Mouse (Mus musculus) cerebral cortex, adult 2 months (tissue): ENCODE data around the gene Gstm5.

Experiments used
- WGBS: fragments of 180-500 bp; shearing (Covaris S2); methylation state at CpG from one replicate; pipeline ENCODE4 v1.1.7; 2018; 5-methylcytosine and 5-hydroxymethylcytosine counted together

The Gstm5 gene

GRCm38 (mm10) chr3:107873335-107874251 lies 22.0 kb upstream of the Gstm5 start:
- WGBS: 67% methylated on average over 24 of the region's 24 CpGs

GRCm38 (mm10) chr3:107875231-107875630 lies 20.4 kb upstream of the Gstm5 start:
- 53% methylated on average over 6 of the region's 6 CpGs for WGBS

GRCm38 (mm10) chr3:107877005-107877404 lies 18.6 kb upstream of the Gstm5 start, which contains the start of gene Eps8l3:
Gene Eps8l3 (plus strand): TSS chr3:107877229.
- WGBS: 94% methylated on average over 5 of the region's 5 CpGs

- WGBS: 80% methylated on average over 12 of the region's 12 CpGs
Measured at GRCm38 (mm10) chr3:107877747-107878736, 17.6 kb upstream of the Gstm5 start.

- WGBS: 57% methylated on average over 9 of the region's 9 CpGs
Measured at GRCm38 (mm10) chr3:107887674-107888495, 7.7 kb upstream of the Gstm5 start.

- 77% methylated on average over 2 of the region's 2 CpGs for WGBS
Measured at GRCm38 (mm10) chr3:107889236-107889635, 6.4 kb upstream of the Gstm5 start.

- WGBS: 7% methylated on average over 6 of the region's 6 CpGs
Measured at GRCm38 (mm10) chr3:107895194-107895719, 364 bp upstream of the Gstm5 start.

- WGBS: 95% methylated on average over 13 of the region's 13 CpGs
Measured at GRCm38 (mm10) chr3:107898691-107899090, 3.1 kb downstream of the Gstm5 start.

GRCm38 (mm10) chr3:107900955-107901673 lies 5.5 kb downstream of the Gstm5 start:
- 81% methylated on average over 11 of the region's 11 CpGs for WGBS

- WGBS: 83% methylated on average over 6 of the region's 6 CpGs
Measured at GRCm38 (mm10) chr3:107905942-107906341, 10.3 kb downstream of the Gstm5 start.

GRCm38 (mm10) chr3:107916674-107917073 lies 21.1 kb downstream of the Gstm5 start:
- 83% methylated on average over 15 of the region's 15 CpGs for WGBS

- 66% methylated on average over 3 of the region's 3 CpGs for WGBS
Measured at GRCm38 (mm10) chr3:107917097-107917496, 21.5 kb downstream of the Gstm5 start.

- WGBS: 50% methylated on average over 7 of the region's 7 CpGs
Measured at GRCm38 (mm10) chr3:107917783-107918408, 22.3 kb downstream of the Gstm5 start.

- 92% methylated on average over 5 of the region's 5 CpGs for WGBS
Measured at GRCm38 (mm10) chr3:107920348-107920747, 24.7 kb downstream of the Gstm5 start.

GRCm38 (mm10) chr3:107925335-107925734 lies 29.7 kb downstream of the Gstm5 start:
- 96% methylated on average over 3 of the region's 3 CpGs for WGBS

- WGBS: 36% methylated on average over 3 of the region's 3 CpGs
Measured at GRCm38 (mm10) chr3:107927841-107928240, 32.2 kb downstream of the Gstm5 start.

GRCm38 (mm10) chr3:107928691-107929090 lies 33.1 kb downstream of the Gstm5 start:
- WGBS: 87% methylated on average over 11 of the region's 11 CpGs

- WGBS: 68% methylated on average over 4 of the region's 4 CpGs
Measured at GRCm38 (mm10) chr3:107929243-107929642, 33.6 kb downstream of the Gstm5 start.

GRCm38 (mm10) chr3:107929731-107930130 lies 34.1 kb downstream of the Gstm5 start:
- 78% methylated on average over 4 of the region's 4 CpGs for WGBS

GRCm38 (mm10) chr3:107931134-107931533 lies 35.5 kb downstream of the Gstm5 start:
- 50% methylated on average over 2 of the region's 2 CpGs for WGBS
